Mouse (Mus musculus) heart, embryonic 10.5 days (tissue): ENCODE data around the gene Mcm3. TPM values are rescaled to one million over a fixed set of nuclear protein-coding genes. Genes with fewer than 3 reads are reported as not detected.
"Not testable (repeated sequence)": the region's sequence is repeated elsewhere in the genome, so short reads cannot be mapped to it uniquely, and the experiment has no call there.

Source experiments
- DNase-seq: peaks from one replicate; pipeline ENCODE4 v3.0.0-alpha.2; 2017; ENCODE audit warnings: low spot score
- H3K27ac ChIP-seq: fragments of 300-500 bp; sonication (generic); 2 replicates; pipeline ENCODE4 v1.5.1; 2016; ENCODE audit warnings: mild to moderate bottlenecking
- H3K27me3 ChIP-seq: fragments of 300-500 bp; sonication (generic); 2 replicates; pipeline ENCODE4 v1.6.1; 2016; ENCODE audit warnings: mild to moderate bottlenecking; ENCODE audit not compliant: poor library complexity, insufficient read depth, severe bottlenecking
- H3K36me3 ChIP-seq: fragments of 300-500 bp; sonication (generic); 2 replicates; pipeline ENCODE4 v1.6.1; 2016; ENCODE audit warnings: mild to moderate bottlenecking, moderate library complexity
- H3K4me1 ChIP-seq: fragments of 300-500 bp; sonication (generic); 2 replicates; pipeline ENCODE4 v1.6.1; 2016; ENCODE audit warnings: mild to moderate bottlenecking
- H3K4me3 ChIP-seq: fragments of 300-500 bp; sonication (generic); 2 replicates; pipeline ENCODE4 v1.5.1; 2016; ENCODE audit warnings: mild to moderate bottlenecking, moderate library complexity
- H3K9me3 ChIP-seq: fragments of 300-500 bp; sonication (generic); 2 replicates; pipeline ENCODE4 v1.6.1; 2016; ENCODE audit warnings: mild to moderate bottlenecking, moderate library complexity
- WGBS: fragments of 180-500 bp; shearing (Covaris S2); methylation state at CpG from one replicate; pipeline ENCODE4 v1.1.7; 2016; 5-methylcytosine and 5-hydroxymethylcytosine counted together
- polyA plus RNA-seq: library from polyadenylated mRNA; unstranded; fragments of >200 nt; fragmentation: Nextera tagmentation; extraction: Ambion mirVana; gene quantifications from 2 replicates; pipeline ENCODE4 v1.2.1, GENCODE M21; 2016

Gene Mcm3
- polyA plus RNA-seq, 1 experiment from 2014 or later = 195 TPM

DNA sequence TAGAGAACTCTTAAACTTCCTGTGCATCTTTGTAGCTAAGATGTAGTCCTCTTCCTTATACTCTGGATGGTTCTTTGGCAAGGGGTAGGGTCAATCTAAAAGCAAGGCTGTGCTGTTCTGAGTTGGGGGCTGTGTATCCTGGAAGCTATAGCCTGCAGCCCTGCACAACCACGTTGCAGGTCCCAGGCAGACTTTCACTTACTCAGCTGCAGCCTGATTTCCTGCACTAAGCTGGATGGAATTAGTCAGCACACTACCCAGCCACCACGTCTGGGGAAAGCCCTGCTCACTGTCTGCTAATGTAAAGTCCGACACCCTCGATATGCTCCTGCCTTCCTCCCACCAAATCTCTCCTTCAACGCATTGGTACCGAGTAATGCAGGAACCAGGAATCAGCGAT lies 28.7 kb downstream of the Mcm3 start:
- WGBS = 61% methylated on average over 7 of the region's 7 CpGs
- no peaks in the 10 kb centered on the region for H3K36me3 ChIP-seq

DNA sequence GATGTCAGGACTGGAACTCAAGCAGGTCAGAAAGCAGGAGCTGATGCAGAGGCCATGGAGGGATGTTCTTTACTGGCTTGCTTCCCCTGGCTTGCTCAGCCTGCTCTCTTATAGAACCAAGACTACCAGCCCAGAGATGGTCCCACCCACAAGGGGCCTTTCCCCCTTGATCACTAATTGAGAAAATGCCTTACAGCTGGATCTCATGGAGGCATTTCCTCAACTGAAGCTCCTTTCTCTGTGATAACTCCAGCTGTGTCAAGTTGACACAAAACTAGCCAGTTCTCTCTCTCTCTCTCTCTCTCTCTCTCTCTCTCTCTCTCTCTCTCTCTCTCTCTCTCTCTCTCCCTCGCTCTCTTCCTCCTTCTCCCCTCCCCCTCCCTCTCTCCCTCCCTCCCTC lies 29.6 kb downstream of the Mcm3 start, which contains the start of gene Il17f:
Il17f (minus strand) TSS at position 101 of the 400 bp plus-strand sequence.
- not testable (repeated sequence) for H3K27me3 ChIP-seq, H3K4me1 ChIP-seq, H3K9me3 ChIP-seq, H3K27ac ChIP-seq, DNase-seq, H3K36me3 ChIP-seq, H3K4me3 ChIP-seq
- 100% methylated on average over 1 of the region's 1 CpGs for WGBS

More for the DNA sequence above, 28.7 kb downstream of the Mcm3 start:
- H3K9me3 ChIP-seq = no peaks in the 10 kb centered on the region
- H3K4me3 ChIP-seq = no peak overlapping the region
- H3K27ac ChIP-seq = no peak overlapping the region
- no peaks in the 10 kb centered on the region for H3K27me3 ChIP-seq
- H3K4me1 ChIP-seq = no peaks in the 10 kb centered on the region
- DNase-seq = no peak

DNA sequence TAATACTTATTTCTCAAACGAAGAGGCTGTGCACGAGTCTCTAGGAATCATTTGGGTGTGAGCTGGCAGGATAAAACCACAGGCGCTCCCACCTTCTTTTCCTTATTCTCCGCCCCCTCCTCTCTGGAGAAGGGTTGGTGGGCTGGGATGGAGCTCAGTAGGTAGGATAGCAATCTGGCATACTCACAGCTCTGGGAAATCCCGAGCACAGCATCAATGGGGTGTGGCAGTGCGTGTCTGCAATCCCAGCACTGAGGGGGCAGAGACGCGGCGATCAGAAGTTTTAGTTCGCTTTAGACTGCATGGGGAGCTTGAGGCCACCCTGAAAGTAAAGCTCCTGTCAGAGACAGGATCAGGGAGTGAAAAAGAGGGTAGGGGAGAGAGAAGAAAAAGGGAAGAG lies 31.7 kb downstream of the Mcm3 start:
- DNase-seq = no peak
- Histone ChIP-seq H3K9me3 (no peaks in the 10 kb centered on the region), H3K27ac (no peak overlapping the region), H3K27me3 (no peaks in the 10 kb centered on the region), H3K4me1 (no peaks in the 10 kb centered on the region), H3K4me3 (no peak overlapping the region), H3K36me3 (no peaks in the 10 kb centered on the region)
- 42% methylated on average over 10 of the region's 10 CpGs for WGBS

- H3K27me3 ChIP-seq = no peaks in the 10 kb centered on the region
- no peak overlapping the region for H3K4me3 ChIP-seq
- no peaks in the 10 kb centered on the region for H3K9me3 ChIP-seq
- no peaks in the 10 kb centered on the region for H3K4me1 ChIP-seq
- H3K27ac ChIP-seq = no peak overlapping the region
- H3K36me3 ChIP-seq = no peaks in the 10 kb centered on the region
- WGBS = 38% methylated on average over 8 of the region's 8 CpGs
- no peak for DNase-seq
Observed at GRCm38 (mm10) chr1:20787046-20787445, 33.1 kb downstream of the Mcm3 start.

DNA sequence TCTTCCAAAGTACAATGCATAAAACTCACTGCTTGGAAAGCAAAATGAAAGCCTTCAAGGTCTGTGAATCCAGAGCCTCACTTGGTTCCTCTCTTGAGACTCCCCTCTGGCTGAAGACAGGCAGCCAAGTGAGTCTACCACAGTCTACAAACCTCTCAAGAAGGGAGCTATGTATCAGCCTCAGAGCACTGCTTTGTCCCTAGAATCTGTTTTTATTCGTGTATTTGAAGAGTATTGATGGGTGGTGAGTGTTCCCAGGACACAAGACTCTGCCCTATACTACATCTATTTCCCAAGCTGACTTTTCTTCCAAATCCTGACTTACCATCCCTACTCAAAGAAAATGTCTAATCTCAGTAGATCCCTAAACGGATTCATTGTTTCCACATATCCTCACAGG lies 41.7 kb downstream of the Mcm3 start:
- Histone ChIP-seq H3K27me3 (no peaks in the 10 kb centered on the region), H3K4me3 (no peak overlapping the region)
- 71% methylated on average over 2 of the region's 2 CpGs for WGBS

DNA sequence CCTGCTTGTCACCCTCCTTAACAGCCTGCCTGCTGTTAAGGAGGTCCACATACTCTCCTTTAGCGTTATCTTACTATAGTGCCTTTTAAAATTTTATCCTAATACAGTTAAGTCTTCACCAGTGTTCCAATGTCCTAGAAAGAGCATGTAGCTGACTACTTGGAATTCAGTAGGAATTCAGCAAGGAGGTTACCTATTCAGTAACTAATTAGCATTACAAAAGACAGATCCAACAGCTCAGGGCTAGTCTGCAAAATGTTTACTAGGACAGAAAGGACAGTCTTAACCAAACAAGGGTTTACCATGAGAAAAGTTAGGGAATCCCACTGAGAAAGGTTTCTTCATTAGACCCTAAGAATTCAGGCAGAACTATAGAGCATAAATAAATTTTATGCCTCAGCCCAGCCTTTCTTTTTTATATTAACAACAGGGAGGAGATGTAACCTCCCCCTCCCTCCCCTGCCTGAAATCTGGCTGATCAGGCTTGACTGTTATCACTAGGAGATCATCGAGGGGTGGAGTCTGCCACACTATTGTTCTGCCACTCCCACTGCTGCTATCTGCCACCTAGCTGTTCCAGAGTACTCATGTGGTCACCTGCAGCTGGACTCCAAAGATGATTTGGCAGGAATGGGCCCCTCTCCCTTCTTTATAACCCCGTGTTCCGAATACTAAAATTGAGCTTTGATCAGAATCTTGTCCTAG lies 45.9 kb downstream of the Mcm3 start:
- H3K9me3 ChIP-seq, H3K4me1 ChIP-seq, H3K27me3 ChIP-seq, H3K27ac ChIP-seq, H3K36me3 ChIP-seq, H3K4me3 ChIP-seq, DNase-seq: not testable (repeated sequence)
- WGBS = 80% methylated on average over 4 of the region's 4 CpGs

More for the DNA sequence above, 41.7 kb downstream of the Mcm3 start:
- Histone ChIP-seq H3K36me3 (no peaks in the 10 kb centered on the region), H3K4me1 (no peaks in the 10 kb centered on the region), H3K9me3 (no peaks in the 10 kb centered on the region), H3K27ac (no peak overlapping the region)
- DNase-seq = no peak

DNA sequence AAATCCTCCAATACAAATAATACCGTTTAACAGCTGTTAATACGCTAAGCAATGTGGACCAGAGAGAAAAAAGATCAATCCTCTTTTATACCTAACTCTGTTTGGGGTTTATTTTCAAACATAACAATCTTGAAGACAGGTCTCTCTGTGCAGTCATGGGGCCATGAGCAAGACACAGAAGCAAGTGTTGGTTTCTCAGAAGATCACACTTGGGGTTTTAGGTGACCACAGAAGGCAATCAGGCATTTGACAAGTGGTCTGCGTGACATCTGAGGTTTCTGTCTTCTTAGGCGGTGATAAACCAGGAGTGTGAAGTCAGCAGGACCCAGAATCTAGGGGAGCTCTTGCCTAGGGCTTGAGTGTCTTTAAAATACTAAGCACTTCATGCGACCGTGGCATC lies 53.6 kb downstream of the Mcm3 start:
- WGBS = 65% methylated on average over 6 of the region's 6 CpGs
- no peaks in the 10 kb centered on the region for H3K4me1 ChIP-seq

GRCm38 (mm10) chr1:20761411-20761810 lies 58.7 kb downstream of the Mcm3 start:
- WGBS = 84% methylated on average over 4 of the region's 4 CpGs

More for the DNA sequence above, 53.6 kb downstream of the Mcm3 start:
- Histone ChIP-seq H3K27ac (no peak overlapping the region), H3K4me3 (no peak overlapping the region), H3K36me3 (no peaks in the 10 kb centered on the region), H3K27me3 (no peaks in the 10 kb centered on the region), H3K9me3 (no peaks in the 10 kb centered on the region)
- no peak for DNase-seq

DNA sequence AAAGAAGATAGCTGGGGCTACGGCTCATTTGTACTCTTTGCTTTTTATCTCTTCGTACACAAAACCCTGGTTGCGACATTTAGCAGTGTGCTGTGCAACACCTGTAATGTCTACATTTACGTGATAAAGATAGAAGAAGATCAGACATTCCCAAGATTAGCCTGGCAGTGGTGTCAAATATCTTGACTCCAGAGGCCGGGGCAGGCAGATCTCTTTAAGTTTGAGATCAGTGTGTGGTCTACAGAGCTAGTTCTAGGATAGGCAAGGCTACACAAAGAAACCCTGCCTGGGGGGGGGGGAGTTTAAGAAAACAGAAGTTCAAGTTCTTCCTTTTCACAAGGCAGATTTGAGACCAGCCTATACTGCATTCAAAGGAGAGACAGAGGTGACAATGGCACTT lies 59.8 kb downstream of the Mcm3 start:
- no peak for DNase-seq
- WGBS = 71% methylated on average over 5 of the region's 5 CpGs

More at GRCm38 (mm10) chr1:20761411-20761810, 58.7 kb downstream of the Mcm3 start:
- Histone ChIP-seq H3K4me1 (no peaks in the 10 kb centered on the region), H3K9me3 (no peaks in the 10 kb centered on the region), H3K27ac (no peak overlapping the region), H3K4me3 (no peak overlapping the region), H3K27me3 (no peaks in the 10 kb centered on the region), H3K36me3 (no peaks in the 10 kb centered on the region)
- no peak for DNase-seq

DNA sequence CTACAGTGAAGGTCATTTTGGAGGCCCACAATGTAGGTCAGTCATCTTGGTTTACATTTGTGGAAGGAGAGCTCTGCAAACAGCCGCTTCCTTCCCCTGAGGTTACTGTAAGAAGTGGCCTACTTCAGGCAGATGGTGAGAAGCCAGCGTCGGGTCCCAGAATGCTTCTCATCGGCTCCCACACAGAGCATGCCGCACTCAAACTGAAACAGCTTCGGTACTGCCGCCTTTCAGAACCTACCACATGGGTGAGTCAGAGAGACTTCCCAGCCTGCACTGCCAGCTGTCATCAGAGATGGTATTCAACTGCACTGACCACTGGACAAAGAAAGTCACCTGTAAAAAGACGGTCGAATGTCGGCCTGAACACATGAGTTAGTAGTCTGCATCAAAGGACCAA lies 60.3 kb downstream of the Mcm3 start:
- 79% methylated on average over 10 of the region's 10 CpGs for WGBS
- H3K27me3 ChIP-seq = no peaks in the 10 kb centered on the region
- H3K4me1 ChIP-seq = no peaks in the 10 kb centered on the region
- H3K9me3 ChIP-seq = no peaks in the 10 kb centered on the region
- no peak overlapping the region for H3K27ac ChIP-seq
- no peaks in the 10 kb centered on the region for H3K36me3 ChIP-seq
- H3K4me3 ChIP-seq = no peak overlapping the region
- DNase-seq = no peak

More for the DNA sequence above, 59.8 kb downstream of the Mcm3 start:
- H3K36me3 ChIP-seq = no peaks in the 10 kb centered on the region
- H3K27me3 ChIP-seq = no peaks in the 10 kb centered on the region
- H3K4me1 ChIP-seq = no peaks in the 10 kb centered on the region
- H3K9me3 ChIP-seq = no peaks in the 10 kb centered on the region
- H3K4me3 ChIP-seq = no peak overlapping the region
- no peak overlapping the region for H3K27ac ChIP-seq

GRCm38 (mm10) chr1:20757586-20757985 lies 62.5 kb downstream of the Mcm3 start:
- Histone ChIP-seq H3K9me3 (no peaks in the 10 kb centered on the region), H3K4me3 (no peak overlapping the region), H3K4me1 (no peaks in the 10 kb centered on the region), H3K27me3 (no peaks in the 10 kb centered on the region), H3K27ac (no peak overlapping the region), H3K36me3 (no peaks in the 10 kb centered on the region)
- DNase-seq = no peak
- 77% methylated on average over 3 of the region's 3 CpGs for WGBS

GRCm38 (mm10) chr1:20754439-20754838 lies 65.7 kb downstream of the Mcm3 start:
- no peaks in the 10 kb centered on the region for H3K9me3 ChIP-seq
- no peaks in the 10 kb centered on the region for H3K4me1 ChIP-seq
- 81% methylated on average over 10 of the region's 10 CpGs for WGBS
- no peak overlapping the region for H3K27ac ChIP-seq
- no peak overlapping the region for H3K4me3 ChIP-seq
- H3K36me3 ChIP-seq = no peaks in the 10 kb centered on the region
- no peaks in the 10 kb centered on the region for H3K27me3 ChIP-seq
- DNase-seq = no peak
